Mouse (Mus musculus) megakaryocyte, embryonic 14.5 days (primary cell): ENCODE measurements at regions not wholly inside any gene's neighbourhood (a gene's known extent, or its start where the extent isn't known, plus 50 kb on each side); places are given as distances from the start of the nearest gene placed in this dataset.

Experiments used
- FLI1 ChIP-seq: IDR thresholded peaks from 2 replicates; pipeline ENCODE4 v1.6.1; 2012; ENCODE audit warnings: low read length, inconsistent platforms, mixed read lengths
- GATA1 ChIP-seq: IDR thresholded peaks from 3 replicates; pipeline ENCODE4 v1.6.1; 2012; ENCODE audit warnings: mixed read lengths, low read length, inconsistent platforms, borderline replicate concordance

DNA sequence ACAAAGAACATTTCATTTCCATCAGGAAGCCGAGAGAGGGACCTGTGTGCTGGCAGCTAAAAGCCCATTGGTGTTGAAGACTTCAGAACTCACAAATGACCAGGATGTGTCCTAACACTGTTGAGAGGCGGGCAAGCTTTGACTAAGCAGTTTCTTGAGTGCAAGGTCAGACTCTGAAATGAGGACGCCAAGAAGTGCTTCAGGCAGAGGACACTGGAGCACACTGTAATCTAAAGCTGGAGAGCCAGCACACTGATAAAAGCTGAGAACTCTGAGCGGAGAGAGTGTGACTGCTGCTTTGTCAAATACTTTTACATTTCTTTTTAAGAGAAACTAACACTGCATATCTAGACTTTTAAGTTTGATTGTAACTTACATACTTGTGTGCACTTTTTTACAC lies 72.5 kb upstream of the Dph5 start:
- TF ChIP-seq GATA1 (no peak), FLI1 (no peak)
